Mouse (Mus musculus) T-helper 2 cell (primary cell): ENCODE data around the gene Cbarp.

Experiments
- in situ Hi-C: fragments of 300-600 bp; cut with MboI, MseI; formaldehyde crosslinking; loops from one replicate; pipeline ENCODE4 v1.15.1; 2025; ENCODE audit warnings: high pct_unique_total_duplicates

The Cbarp gene

DNA sequence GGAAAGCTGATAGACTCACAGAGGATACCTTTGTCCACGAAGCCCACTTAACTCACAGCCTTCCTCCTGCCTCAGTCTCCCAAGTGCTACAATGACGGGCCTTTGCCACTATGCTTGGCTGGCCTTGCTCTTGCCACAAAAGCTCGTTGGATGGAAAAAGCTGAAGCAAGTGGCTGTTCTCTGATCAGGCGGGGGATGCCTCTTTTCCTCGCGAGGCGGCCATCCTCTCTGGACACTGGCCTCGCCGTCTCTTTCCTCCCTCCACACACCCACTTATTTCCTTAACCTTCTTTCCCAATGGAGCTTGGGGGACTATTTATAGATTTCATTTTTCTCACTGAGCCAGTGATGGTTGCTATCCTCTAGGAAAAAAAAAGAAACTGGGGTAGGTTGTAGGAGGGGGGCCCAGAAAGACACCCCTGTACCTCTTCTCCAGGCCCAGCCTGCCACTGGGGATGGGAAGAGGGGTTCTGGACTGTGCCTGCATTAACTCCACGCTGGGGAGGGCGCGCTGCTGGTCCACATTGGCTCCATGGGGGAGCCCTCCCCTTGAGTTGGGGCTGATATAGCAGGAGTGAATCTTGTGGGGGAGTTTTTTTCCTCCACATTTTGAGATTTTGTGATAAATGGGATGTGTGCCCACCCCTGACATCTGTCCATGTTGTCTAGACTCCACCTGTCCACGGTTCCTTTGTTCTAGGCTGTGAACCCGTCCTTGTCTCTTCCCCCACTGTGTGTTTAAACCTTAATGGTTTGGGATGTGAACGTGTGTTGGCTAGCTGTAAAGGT, 16.7 kb upstream of the Cbarp start:
- in situ Hi-C loops = no loop called here

DNA sequence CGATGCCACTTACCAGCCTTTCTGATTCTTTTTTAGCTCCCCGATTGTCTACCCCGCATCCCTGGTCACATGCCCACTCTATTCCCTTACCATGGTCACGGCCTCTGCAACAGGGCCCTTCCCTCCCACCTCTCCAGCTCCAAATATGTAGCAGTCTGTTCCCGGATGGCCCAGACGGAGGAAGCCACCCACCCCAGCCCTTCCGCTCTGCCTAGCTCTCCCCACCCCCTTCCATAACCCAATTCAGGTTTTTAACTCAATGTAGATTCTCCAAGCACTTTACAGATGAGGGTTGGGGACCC, 16.1 kb upstream of the Cbarp start:
- in situ Hi-C loops = no loop called here

DNA sequence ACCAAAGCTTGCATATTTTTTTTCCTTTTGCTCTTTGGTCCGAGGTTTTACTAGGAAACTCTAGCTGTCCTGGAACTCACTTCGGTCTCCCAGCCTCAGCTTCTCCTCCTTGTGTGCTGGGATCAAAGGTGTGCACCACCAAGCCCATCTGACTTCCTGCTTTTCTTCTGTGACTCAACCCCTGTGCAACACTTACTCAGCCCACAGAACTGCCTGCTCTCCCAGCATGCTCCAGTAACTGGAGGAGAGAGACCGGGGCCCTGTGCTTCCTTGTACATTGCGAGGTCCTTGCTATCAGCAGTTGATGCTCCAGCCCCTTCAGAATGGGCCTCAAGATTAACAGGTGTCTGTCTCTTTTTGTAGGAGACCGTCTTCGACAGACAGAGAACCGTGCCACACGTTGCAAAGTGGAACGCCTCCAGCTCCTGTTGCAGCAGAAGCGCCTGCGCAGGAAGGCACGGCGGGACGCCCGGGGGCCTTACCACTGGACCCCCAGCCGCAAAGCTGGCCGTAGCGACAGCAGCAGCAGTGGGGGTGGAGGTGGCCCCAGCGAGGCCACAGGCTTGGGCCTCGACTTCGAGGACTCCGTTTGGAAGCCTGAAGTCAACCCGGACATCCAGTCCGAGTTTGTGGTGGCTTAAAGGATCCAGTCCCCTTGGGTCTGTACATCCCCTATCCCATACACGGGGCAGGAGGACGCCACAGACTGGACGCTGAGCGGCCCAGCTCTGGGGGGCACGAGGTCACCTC, 15.5 kb upstream of the Cbarp start:
- in situ Hi-C loops = no loop called here

DNA sequence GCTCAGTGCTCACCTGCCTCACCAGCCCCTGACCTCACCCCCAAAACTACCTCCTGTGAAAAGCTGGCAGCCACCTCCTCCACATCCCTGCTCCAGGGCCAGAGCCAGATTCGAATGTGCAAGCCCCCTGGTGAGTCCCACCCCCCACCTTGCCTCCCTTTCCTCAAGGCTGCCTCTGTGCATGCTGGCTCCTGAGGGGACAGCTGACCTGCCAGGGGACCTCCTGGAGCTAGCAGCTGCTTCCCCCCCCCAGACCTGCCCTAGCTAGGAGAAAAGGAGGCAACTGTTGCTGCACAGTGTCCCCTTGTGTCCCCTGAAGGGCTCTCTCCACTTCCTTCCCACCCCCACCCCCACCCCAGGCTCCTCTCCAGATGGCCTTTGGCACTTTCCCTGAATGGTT, 14.6 kb upstream of the Cbarp start:
- in situ Hi-C loops = no loop called here

DNA sequence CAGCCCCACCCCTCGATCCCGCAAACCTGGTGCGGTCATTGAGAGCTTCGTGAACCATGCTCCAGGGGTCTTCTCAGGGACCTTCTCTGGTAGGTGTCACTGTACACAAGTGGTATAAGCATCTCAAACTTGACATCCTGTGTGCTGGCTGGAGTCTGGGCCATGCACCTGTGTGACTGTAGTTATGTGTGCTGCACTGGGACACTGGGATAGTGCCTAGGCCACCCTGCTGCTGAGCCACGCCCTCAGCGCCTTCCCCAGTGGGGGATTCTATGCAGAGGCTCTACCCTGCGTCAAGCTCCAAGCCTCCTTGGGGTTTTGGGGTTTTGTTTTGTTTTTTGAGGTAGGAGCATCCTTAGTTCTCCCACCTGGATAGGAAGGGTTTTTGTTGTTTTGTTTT, 13.7 kb upstream of the Cbarp start:
- in situ Hi-C loops = no loop called here

DNA sequence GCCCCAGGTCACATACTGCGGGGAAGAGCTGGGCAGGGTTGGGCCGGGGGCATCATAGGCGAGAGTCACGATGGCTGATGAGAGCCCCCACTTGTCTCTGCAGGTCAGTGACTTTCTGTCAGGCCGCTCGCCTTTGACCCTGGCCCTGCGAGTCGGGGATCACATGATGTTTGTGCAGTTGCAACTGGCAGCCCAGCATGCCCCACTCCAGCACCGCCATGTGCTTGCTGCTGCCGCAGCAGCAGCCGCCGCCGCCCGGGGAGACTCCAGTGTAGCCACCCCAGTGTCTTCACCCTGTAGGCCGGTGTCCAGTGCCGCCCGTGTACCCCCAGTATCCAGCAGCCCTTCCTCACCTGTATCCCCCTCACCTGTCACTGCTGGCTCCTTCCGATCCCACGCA, 13.1 kb upstream of the Cbarp start:
- in situ Hi-C loops = no loop called here

DNA sequence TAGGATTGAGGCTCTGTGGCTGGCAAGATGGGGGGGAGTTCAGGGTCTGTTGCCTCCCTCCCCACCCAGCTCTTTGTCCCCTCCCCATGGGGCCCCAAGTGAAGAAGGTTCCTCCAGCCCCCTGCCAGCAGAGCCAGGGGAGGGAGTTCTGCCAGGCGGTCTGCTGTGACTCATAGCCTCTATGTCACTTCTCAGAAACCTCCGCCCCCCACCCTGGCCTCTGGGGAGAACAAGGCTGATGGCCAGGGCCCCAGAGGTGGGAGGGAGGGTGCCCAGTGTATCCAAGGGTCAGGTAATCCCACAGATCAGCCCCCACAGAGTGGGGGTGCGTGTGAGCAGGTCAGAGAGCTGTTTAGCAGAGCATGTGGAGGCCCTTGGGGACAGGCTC, 12.2 kb upstream of the Cbarp start:
- in situ Hi-C loops = no loop called here

DNA sequence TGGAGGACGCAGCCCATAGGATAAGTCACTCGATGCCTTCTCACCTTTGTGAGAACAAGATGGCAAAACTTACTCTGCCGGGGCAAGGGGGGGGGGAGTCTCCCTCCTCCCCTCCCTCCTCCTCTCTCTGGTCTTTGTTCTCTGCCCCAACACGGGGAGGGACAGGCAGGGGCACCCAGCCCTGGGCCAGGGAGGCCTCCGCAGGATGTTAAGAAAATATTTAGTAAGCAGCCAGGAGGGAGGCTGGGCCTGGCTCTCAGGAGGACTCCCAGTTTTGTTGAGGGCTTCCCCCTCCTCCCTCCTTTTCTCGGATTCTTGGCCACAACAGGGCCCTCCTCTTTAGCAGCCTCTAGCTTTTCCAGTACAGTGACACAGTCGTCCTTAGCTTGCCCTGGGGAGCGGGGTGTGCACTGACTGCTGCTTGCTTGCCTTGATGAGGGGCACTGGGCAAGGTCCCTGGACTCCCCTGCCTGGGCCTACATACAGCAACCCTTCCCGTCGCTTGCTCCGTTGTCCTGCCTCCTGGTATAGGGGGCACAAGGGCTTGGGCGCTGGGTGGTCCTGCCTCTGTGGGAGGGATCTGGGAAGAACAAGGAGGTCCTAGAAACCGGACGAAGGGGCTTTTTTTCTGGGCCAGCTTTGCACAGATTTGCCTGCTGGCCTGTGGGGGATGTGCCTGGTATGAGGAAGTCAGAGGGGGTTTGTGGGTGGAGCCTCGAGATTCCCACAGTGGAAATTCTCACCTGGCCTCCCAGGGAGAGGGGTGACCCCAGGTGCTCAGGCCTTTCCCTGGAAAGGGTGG, 11.6 kb upstream of the Cbarp start:
- in situ Hi-C loops = no loop called here

DNA sequence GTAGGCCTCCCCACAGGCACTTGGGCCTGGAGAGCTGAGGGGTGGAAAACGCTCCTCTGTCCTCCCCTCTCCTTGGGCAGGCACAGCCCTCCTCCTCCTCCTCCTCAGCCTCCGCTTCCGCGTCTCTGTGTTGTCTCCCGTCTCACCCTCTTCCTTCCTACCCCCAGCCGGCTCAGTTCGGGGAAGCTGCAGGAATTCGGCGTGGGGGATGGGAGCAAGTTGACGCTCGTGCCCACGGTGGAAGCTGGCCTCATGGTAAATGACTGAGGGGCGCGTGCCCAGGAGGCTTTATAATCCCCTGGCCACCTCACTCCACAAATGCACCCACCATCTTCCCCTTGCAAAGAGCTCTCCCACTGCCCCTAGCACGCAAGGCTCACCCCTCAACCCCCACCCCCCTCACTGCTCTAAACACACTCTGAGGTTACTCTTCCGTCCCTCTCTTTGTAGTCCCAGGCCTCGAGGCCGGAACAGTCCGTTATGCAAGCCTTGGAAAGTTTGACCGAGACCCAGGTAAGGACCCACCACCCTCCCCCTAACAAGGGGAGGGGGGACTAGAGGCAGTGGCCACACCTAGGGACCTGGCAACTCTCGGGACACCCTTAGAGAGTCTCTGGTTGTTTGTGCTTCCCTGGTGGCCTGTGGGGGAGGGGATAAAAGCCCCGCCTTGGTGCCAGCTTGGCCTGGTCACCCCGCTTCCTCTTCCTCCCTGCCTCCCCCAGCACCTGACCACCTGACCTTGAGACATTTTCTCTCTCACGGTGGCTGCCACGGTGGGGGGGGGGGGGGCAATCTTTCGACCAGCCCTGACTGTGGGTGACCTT, 10.8 kb upstream of the Cbarp start:
- in situ Hi-C loops = no loop called here

DNA sequence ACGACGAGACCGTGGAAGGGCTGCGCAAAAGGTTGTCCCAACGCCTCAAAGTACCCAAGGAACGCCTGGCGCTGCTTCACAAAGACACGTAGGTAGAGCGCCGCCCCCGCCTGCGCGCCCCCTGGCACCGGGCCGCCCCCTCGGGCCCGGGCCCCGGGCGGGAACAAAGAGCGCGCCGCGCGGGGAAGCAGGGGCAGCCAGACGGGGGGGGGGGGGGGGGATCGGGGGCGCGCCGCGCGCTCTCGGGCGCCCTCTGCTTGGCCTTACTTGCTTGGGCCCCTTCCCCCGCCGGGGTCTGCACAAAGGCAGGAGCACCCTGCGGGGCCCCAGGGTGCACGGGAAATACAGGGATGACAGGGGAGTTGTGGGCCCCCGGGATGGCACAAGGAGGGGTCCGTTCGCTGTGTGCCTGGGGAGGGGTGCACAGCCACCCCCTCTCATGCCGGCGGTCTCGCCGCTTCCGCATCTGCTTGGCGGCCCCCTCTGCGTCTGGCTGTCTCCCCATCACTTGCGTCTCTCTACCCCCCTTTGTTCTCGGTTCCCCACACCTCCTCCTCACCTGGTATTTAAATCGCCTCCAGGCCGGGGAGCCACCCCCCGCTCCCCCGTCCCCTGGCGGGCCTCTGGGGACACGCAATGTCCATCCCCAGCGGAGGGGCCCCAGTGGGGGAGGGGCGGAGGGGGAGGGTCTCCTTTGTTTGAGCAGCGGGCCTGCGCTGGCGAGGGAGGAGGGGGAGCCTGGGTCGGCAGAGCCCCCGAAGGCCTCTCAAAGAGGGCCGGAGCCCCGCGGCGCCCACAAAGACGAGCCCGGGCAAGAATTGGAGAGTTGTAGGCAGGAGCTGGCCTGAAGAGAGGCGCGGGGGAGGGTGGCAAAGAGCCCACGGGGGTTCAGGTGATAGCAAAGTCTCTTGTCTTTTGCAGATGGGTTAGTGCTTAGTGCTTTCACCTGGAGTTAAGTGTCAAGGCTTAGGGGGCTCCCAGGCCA, 9.9 kb upstream of the Cbarp start:
- in situ Hi-C loops = no loop called here

DNA sequence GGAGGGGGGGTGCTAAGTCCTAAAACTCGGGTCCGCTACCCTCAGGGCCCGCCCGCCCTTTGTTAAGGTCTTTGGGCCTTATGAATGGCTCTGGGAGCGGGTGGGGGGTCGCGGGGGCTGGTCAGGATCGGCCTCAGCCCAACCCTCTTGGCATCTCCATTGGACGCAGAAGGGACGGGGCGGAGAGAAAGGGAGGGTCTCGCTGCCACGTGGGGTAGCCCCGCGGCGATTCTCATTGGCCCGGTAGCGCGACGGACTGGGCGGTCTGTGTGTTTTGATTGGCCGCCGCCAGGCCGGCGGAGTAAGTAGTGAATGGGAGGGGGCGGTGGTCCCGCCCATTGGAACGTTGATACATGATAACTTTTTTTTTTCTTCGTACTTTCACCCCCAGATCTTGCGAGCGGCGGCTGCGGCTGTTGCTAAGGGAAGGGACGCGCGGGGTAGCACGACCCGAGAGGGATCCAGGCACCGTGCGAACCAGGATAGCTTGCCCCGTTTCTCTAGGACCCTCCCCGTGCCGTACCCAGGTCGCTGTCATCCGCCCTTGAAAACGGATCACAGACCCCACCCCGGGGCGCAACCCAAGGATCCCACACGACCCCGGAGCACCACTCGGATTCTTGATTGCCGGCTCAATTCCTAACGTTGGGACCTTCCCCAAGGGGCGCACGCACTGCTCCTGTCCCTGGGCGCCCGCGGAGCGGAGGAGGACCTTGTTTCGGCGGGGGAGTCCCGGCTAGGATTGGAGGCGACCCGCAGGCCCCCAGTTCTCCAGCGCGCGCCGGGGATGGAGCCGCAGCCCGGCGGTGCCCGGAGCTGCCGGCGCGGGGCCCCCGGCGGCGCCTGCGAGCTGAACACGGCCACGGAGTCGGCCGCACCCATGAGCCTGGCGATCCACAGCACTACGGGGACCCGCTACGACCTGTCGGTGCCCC, 8.9 kb upstream of the Cbarp start:
- in situ Hi-C loops = loop anchor here (10.0 kb wide), 1 partner anchor 785 kb away; the partner anchor contains the start of gene Gadd45b

DNA sequence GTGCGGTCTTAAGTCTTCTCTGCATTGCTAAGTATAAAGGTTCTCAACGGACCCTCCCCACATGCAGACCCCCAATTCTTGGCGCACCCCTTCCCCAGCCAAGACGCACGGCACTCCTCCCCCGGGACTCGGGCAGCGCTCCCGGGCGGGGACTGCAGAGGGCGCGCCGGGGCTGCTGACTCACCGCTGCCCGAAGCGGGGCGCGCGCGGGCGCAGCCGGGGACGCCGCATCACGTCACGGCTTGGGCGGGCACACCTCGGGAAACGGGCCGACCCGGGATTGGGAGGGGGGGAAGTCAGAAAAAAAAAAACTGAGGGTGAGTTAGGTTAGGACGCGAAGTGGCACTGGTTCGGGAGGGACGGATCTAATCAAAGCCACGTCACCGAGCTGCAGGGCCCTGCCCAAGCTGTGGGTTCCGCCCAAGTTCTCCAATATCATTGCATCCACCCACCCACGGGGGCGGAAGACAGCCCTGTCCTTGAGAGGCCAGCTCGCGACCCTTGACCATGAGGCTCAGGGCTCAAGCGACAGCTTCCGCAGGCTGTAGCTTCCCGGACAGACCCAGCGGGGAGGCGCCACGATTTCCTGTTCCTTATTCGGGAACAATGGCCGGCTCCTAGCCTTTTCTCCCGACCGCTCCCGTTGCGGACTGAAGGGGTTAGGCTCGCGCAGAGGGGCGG, 8.1 kb upstream of the Cbarp start:
- in situ Hi-C loops = loop anchor here (10.0 kb wide), 1 partner anchor 786 kb away; the partner anchor contains the start of gene Gadd45b

DNA sequence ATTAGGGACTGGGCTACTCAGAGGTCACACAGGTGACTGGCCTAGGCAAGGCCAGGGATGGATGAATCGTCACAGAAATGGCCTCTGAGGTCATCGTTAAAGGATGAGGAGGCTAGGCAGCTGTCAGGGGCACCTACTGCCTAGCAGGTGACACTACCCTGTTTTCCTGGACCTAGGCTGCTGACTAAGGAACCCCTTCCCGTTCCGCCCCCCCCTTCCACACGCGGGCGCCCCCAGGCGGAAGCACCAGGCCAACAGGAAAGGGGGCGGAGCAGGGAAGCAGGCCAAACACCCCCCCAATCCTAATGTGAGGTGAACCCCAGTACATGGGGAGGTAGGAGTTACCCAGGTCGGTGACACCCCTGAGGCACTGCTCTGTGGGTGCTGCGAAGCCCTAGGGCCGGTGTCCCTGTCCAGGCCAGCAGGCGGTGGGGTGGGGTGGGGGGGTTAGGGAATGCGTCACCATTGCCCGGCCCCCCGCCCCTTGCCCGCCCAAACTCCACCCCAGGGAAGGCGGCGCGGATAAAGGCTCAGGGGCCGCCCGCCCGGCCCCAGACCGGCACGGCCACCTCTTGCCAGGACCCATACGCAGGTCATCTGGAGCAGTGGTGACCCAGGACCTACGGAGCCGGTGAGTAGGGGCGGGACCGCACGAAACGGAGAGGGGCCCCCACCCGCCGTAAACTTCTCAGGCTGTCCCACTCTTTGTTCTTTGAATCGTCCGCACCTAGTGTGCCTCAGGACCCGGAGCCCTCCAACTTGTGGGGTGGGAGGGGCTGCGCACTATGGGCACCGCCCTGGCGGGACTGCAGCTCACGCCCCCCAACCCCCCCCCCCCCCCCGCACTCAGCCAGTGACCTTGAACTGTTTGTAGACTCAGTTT, 7.3 kb upstream of the Cbarp start, which contains the start of gene Midn:
Gene Midn, plus strand, starts transcription at position 554 of the 883 bp plus-strand sequence.
- in situ Hi-C loops = loop anchor here (10.0 kb wide), 1 partner anchor 787 kb away; the partner anchor contains the start of gene Gadd45b

DNA sequence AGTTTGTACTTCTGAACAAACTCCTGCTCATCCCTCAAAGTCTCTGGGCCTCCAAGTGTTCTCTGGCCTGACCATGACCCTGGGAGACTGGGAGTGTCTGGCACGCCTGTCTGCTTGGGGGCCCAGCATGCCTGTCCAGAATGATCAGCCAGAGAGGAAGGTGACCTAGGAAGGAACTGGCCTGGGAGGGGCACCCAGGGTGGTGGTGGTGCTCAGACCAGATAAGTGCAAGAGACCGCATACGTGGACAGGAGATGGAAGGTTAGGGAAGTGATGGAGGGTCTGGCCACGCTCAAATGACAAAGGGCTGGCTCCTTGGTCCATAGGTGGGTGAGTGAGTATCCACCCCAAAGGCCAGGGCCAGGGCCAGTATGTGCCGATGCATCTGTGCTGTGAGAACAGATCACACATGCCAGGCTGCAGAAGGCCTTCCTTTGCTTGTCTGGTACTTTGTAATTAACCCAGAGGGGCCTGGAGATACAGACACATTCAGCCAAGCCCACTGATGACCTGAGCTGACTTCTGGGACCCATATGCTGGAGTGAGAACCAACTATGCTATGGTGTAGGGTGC, 6.6 kb upstream of the Cbarp start:
- in situ Hi-C loops = loop anchor here (10.0 kb wide), 1 partner anchor 788 kb away; the partner anchor contains the start of gene Gadd45b

DNA sequence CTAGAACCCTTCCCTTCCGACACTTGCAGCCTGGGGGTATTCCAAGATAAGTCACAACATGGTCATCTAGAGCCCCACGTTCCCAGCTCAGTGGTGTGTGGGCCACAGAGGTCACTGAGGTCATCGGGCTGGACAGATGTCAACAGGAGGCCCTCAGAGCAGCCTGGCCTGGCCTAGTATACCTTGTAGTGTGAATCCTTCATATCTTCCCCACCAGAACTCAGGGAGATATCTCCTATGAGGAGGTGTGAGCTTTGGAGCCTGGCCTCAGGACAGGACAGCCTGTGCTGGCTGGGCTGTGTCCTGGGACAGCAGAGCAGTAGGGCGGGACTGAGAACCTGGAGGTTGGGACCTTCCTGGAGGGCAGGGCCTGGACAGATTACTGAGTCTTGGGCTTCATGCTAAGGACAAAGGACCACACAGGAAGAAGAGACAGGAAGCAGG, 6.0 kb upstream of the Cbarp start:
- in situ Hi-C loops = loop anchor here (10.0 kb wide), 1 partner anchor 788 kb away; the partner anchor contains the start of gene Gadd45b

DNA sequence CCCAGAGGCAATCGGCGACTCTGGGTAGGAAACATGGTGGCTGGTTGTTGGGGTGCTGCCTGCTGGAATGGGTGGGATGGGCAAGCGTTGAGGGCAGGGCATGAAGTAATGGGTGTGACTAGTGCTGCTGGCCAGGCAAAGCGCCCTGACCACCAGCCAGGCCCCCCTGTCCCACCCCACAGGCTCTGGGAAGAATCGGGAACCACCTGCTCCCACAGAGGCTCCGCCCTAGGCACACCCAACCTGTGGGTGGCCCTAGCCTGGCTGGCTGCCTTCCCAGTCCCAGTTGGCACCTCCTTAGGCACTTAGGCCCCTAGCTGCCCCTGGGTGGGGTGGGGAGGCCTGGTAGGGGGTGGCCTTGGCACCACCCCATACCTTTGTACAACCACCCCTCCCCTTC, 5.3 kb upstream of the Cbarp start:
- in situ Hi-C loops = loop anchor here (10.0 kb wide), 1 partner anchor 789 kb away; the partner anchor contains the start of gene Gadd45b
